Mouse (Mus musculus) embryonic facial prominence, embryonic 10.5 days (tissue): ENCODE measurements around the gene Slc36a4. TPM values are rescaled to one million over a fixed set of nuclear protein-coding genes. Genes with fewer than 3 reads are reported as not detected.

ENCODE experiments used
- DNase-seq: peaks from one replicate; pipeline ENCODE4 v3.0.0-alpha.2; 2017; ENCODE audit warnings: low spot score
- H3K27ac ChIP-seq: fragments of 300-500 bp; sonication (generic); replicated peaks from 2 replicates; pipeline ENCODE4 v1.5.1; 2016; ENCODE audit warnings: mild to moderate bottlenecking
- H3K27me3 ChIP-seq: fragments of 300-500 bp; sonication (generic); replicated peaks from 2 replicates; pipeline ENCODE4 v1.6.1; 2016; ENCODE audit warnings: low read depth, mild to moderate bottlenecking; ENCODE audit not compliant: poor library complexity, severe bottlenecking
- H3K36me3 ChIP-seq: fragments of 300-500 bp; sonication (generic); replicated peaks from 2 replicates; pipeline ENCODE4 v1.6.1; 2016; ENCODE audit warnings: mild to moderate bottlenecking, moderate library complexity
- H3K4me1 ChIP-seq: fragments of 300-500 bp; sonication (generic); 2 replicates; pipeline ENCODE4 v1.6.1; 2016
- H3K4me3 ChIP-seq: fragments of 300-500 bp; sonication (generic); 2 replicates; pipeline ENCODE4 v1.5.1; 2016; ENCODE audit warnings: mild to moderate bottlenecking, moderate library complexity
- H3K9me3 ChIP-seq: fragments of 300-500 bp; sonication (generic); 2 replicates; pipeline ENCODE4 v1.6.1; 2016; ENCODE audit warnings: mild to moderate bottlenecking
- WGBS: fragments of 180-500 bp; shearing (Covaris S2); methylation state at CpG from one replicate; pipeline ENCODE4 v1.1.7; 2016; 5-methylcytosine and 5-hydroxymethylcytosine counted together
- polyA plus RNA-seq: library from polyadenylated mRNA; unstranded; fragments of >200 nt; fragmentation: Nextera tagmentation; extraction: Ambion mirVana; gene quantifications from 2 replicates; pipeline ENCODE4 v1.2.1, GENCODE M21; 2016

Gene Slc36a4
- polyA plus RNA-seq, 1 experiment from 2014 or later = 11.5 TPM

- no peaks in the 10 kb centered on the region for H3K36me3 ChIP-seq
- no peak overlapping the region for H3K27ac ChIP-seq
- DNase-seq = no peak
- peaks cover 17% of the 10 kb centered on the region for H3K4me1 ChIP-seq
- WGBS = 88% methylated on average over 13 of the region's 13 CpGs
- H3K4me3 ChIP-seq = peak overlapping the region; percentile 82; the same call in 1 of the 2 replicates
- no peaks in the 10 kb centered on the region for H3K9me3 ChIP-seq
- H3K27me3 ChIP-seq = peaks cover 17% of the 10 kb centered on the region
Measured at GRCm38 (mm10) chr9:15710821-15711565, 1.5 kb downstream of the Slc36a4 start.

GRCm38 (mm10) chr9:15711676-15712075, 2.1 kb downstream of the Slc36a4 start:
- 87% methylated on average over 7 of the region's 7 CpGs for WGBS
- Histone ChIP-seq H3K4me3 (no peak overlapping the region), H3K9me3 (no peaks in the 10 kb centered on the region), H3K36me3 (no peaks in the 10 kb centered on the region), H3K27ac (no peak overlapping the region), H3K4me1 (peaks cover 17% of the 10 kb centered on the region), H3K27me3 (peaks cover 17% of the 10 kb centered on the region)
- DNase-seq = no peak

- Histone ChIP-seq H3K27ac (no peak overlapping the region), H3K36me3 (no peaks in the 10 kb centered on the region), H3K9me3 (no peaks in the 10 kb centered on the region), H3K4me1 (peaks cover 12% of the 10 kb centered on the region), H3K27me3 (0 out of 2 replicates have a peak, but pooled peaks cover 5% of the 10 kb centered on the region), H3K4me3 (no peak overlapping the region)
- WGBS = 91% methylated on average over 4 of the region's 4 CpGs
- no peak for DNase-seq
Measured at GRCm38 (mm10) chr9:15714792-15715191, 5.3 kb downstream of the Slc36a4 start.

- peaks cover 10% of the 10 kb centered on the region for H3K4me1 ChIP-seq
- no peak for DNase-seq
- no peak overlapping the region for H3K4me3 ChIP-seq
- H3K27me3 ChIP-seq = 0 out of 2 replicates have a peak, but pooled peaks cover 5% of the 10 kb centered on the region
- no peaks in the 10 kb centered on the region for H3K9me3 ChIP-seq
- WGBS = 91% methylated on average over 11 of the region's 11 CpGs
- 0 out of 2 replicates have a peak, but pooled peaks cover under 1% of the 10 kb centered on the region for H3K36me3 ChIP-seq
- H3K27ac ChIP-seq = no peak overlapping the region
Measured at GRCm38 (mm10) chr9:15715193-15715989, 5.9 kb downstream of the Slc36a4 start.

GRCm38 (mm10) chr9:15717363-15717762, 7.8 kb downstream of the Slc36a4 start:
- H3K9me3 ChIP-seq = no peaks in the 10 kb centered on the region
- H3K4me3 ChIP-seq = no peak overlapping the region
- no peaks in the 10 kb centered on the region for H3K4me1 ChIP-seq
- WGBS = 91% methylated on average over 4 of the region's 4 CpGs
- no peak overlapping the region for H3K27ac ChIP-seq
- no peaks in the 10 kb centered on the region for H3K27me3 ChIP-seq
- peaks cover 10% of the 10 kb centered on the region; the same call in 1 of the 2 replicates for H3K36me3 ChIP-seq
- no peak for DNase-seq

GRCm38 (mm10) chr9:15718295-15718694, 8.8 kb downstream of the Slc36a4 start:
- Histone ChIP-seq H3K36me3 (peaks cover 16% of the 10 kb centered on the region; the same call in 1 of the 2 replicates), H3K4me3 (no peak overlapping the region), H3K27ac (no peak overlapping the region), H3K9me3 (no peaks in the 10 kb centered on the region), H3K4me1 (no peaks in the 10 kb centered on the region), H3K27me3 (no peaks in the 10 kb centered on the region)
- no peak for DNase-seq
- WGBS = 85% methylated on average over 6 of the region's 6 CpGs

- no peaks in the 10 kb centered on the region for H3K9me3 ChIP-seq
- H3K4me3 ChIP-seq = no peak overlapping the region
- H3K36me3 ChIP-seq = peaks cover 27% of the 10 kb centered on the region
- 91% methylated on average over 14 of the region's 14 CpGs for WGBS
- DNase-seq = no peak
- H3K27ac ChIP-seq = no peak overlapping the region
- no peaks in the 10 kb centered on the region for H3K27me3 ChIP-seq
- no peaks in the 10 kb centered on the region for H3K4me1 ChIP-seq
Measured at GRCm38 (mm10) chr9:15719594-15719993, 10.1 kb downstream of the Slc36a4 start.

GRCm38 (mm10) chr9:15720556-15720955, 11.0 kb downstream of the Slc36a4 start:
- no peaks in the 10 kb centered on the region for H3K9me3 ChIP-seq
- peaks cover 35% of the 10 kb centered on the region for H3K36me3 ChIP-seq
- no peak overlapping the region for H3K4me3 ChIP-seq
- DNase-seq = no peak
- no peaks in the 10 kb centered on the region for H3K4me1 ChIP-seq
- no peaks in the 10 kb centered on the region for H3K27me3 ChIP-seq
- no peak overlapping the region for H3K27ac ChIP-seq
- 93% methylated on average over 8 of the region's 8 CpGs for WGBS

GRCm38 (mm10) chr9:15721226-15721833, 11.8 kb downstream of the Slc36a4 start:
- DNase-seq = no peak
- no peak overlapping the region for H3K27ac ChIP-seq
- peaks cover 43% of the 10 kb centered on the region for H3K36me3 ChIP-seq
- WGBS = 85% methylated on average over 6 of the region's 6 CpGs
- no peaks in the 10 kb centered on the region for H3K4me1 ChIP-seq
- no peak overlapping the region for H3K4me3 ChIP-seq
- no peaks in the 10 kb centered on the region for H3K27me3 ChIP-seq
- H3K9me3 ChIP-seq = no peaks in the 10 kb centered on the region

GRCm38 (mm10) chr9:15722506-15722905, 13.0 kb downstream of the Slc36a4 start:
- Histone ChIP-seq H3K36me3 (peaks cover 54% of the 10 kb centered on the region), H3K4me1 (no peaks in the 10 kb centered on the region), H3K27me3 (no peaks in the 10 kb centered on the region), H3K9me3 (no peaks in the 10 kb centered on the region), H3K27ac (no peak overlapping the region), H3K4me3 (no peak overlapping the region)
- WGBS = 89% methylated on average over 8 of the region's 8 CpGs
- DNase-seq = no peak

GRCm38 (mm10) chr9:15727168-15727567, 17.6 kb downstream of the Slc36a4 start:
- no peak for DNase-seq
- H3K4me3 ChIP-seq = no peak overlapping the region
- H3K9me3 ChIP-seq = no peaks in the 10 kb centered on the region
- peaks cover 89% of the 10 kb centered on the region for H3K36me3 ChIP-seq
- no peak overlapping the region for H3K27ac ChIP-seq
- WGBS = 93% methylated on average over 8 of the region's 8 CpGs
- H3K27me3 ChIP-seq = no peaks in the 10 kb centered on the region
- 0 out of 2 replicates have a peak, but pooled peaks cover 3% of the 10 kb centered on the region for H3K4me1 ChIP-seq
